ENCODE assay signal across 22 mouse cellular contexts in genomic region chr11:57621876-57622275, GRCm38 (mm10). TPM values are rescaled to one million over a fixed set of nuclear protein-coding genes. Genes with fewer than 3 reads are reported as not detected.
A peak's percentile ranks its signal among the peaks of the same experiment; 100 is the strongest.
DNase-seq lines count a peak whose midpoint lies in the region.
"Had no signal": no experiment of that assay in that cellular context is flagged by ENCODE, and none has a peak within 500 bp of the region (broad histone marks: within the 10 kb centered on the region; RNA-seq: fewer than 3 reads in every experiment).

No protein-coding gene starts in this region.

- H3K27me3 ChIP-seq in heart, embryonic 10.5 days (ENCODE audit: insufficient read depth, poor library complexity, severe bottlenecking): 0 out of 2 replicates have a peak, but pooled peaks cover 8% of the 10 kb centered on the region
- H3K27me3 ChIP-seq: embryonic facial prominence, embryonic 12.5 days; limb, embryonic 12.5 days; stomach, embryonic 15.5 days had no signal

- peak; percentile 90 for DNase-seq in heart, adult 11 months
- DNase-seq in heart, embryonic 10.5 days (ENCODE audit: low spot score): no peak
- peak; percentile 49 for DNase-seq in left cerebral cortex, postnatal 4 days
- no peak for DNase-seq in left cerebral cortex, postnatal 36 days (ENCODE audit: low spot score in 2 of 2)
- peak; percentile 50 for DNase-seq in NIH3T3 (ENCODE audit: low read depth)
- DNase-seq in adrenal gland, postnatal 10 days: peak; percentile 58
- no peak for DNase-seq in left cerebral cortex, postnatal 25 days (ENCODE audit: low spot score in 2 of 2)
- DNase-seq: cerebellum, adult 2 months; gastrocnemius, postnatal 25 days; heart, postnatal 14 days; kidney, adult 11 months; kidney, postnatal 14 days; liver, embryonic 13.5 days; lung, embryonic 14.5 days; right cerebral cortex, postnatal 25 days; thymus, adult 18-20 months; thymus, postnatal 4 days had no signal

- no peaks in the 10 kb centered on the region for H3K9me3 ChIP-seq in heart, embryonic 10.5 days
- H3K9me3 ChIP-seq: embryonic facial prominence, embryonic 12.5 days; hindbrain, embryonic 15.5 days; limb, embryonic 12.5 days; liver, embryonic 13.5 days; midbrain, embryonic 10.5 days; stomach, embryonic 15.5 days had no signal

- peaks cover 11% of the 10 kb centered on the region for H3K4me1 ChIP-seq in heart, embryonic 10.5 days
- H3K4me1 ChIP-seq: stomach, embryonic 15.5 days had no signal

- no peak overlapping the region for H3K27ac ChIP-seq in heart, embryonic 10.5 days
- H3K27ac ChIP-seq: embryonic facial prominence, embryonic 12.5 days; hindbrain, embryonic 15.5 days; limb, embryonic 12.5 days; liver, embryonic 13.5 days; midbrain, embryonic 10.5 days; stomach, embryonic 15.5 days had no signal

- intact Hi-C loops in left cerebral cortex, postnatal 4 days (cut with DNase I): no loop called here
- intact Hi-C loops in left cerebral cortex, postnatal 36 days (cut with DNase I): no loop called here
- intact Hi-C loops in left cerebral cortex, postnatal 25 days (cut with DNase I): no loop called here

- H3K4me3 ChIP-seq in heart, embryonic 10.5 days: no peak overlapping the region
- H3K4me3 ChIP-seq: embryonic facial prominence, embryonic 12.5 days; hindbrain, embryonic 15.5 days; limb, embryonic 12.5 days; liver, embryonic 13.5 days; midbrain, embryonic 10.5 days; stomach, embryonic 15.5 days had no signal

- H3K36me3 ChIP-seq in heart, embryonic 10.5 days: no peaks in the 10 kb centered on the region
- H3K36me3 ChIP-seq: embryonic facial prominence, embryonic 12.5 days; hindbrain, embryonic 15.5 days; limb, embryonic 12.5 days; liver, embryonic 13.5 days; midbrain, embryonic 10.5 days; stomach, embryonic 15.5 days had no signal

RNA-seq across cellular contexts. Expression of gene Galnt10, which starts 23.4 kb away (rescaled TPM):
- polyA plus RNA-seq in heart, embryonic 10.5 days (2016; fragmentation: Nextera tagmentation; extraction: Ambion mirVana): 16.6 and 20.7 TPM in 2 replicates
- total RNA-seq in left cerebral cortex, postnatal 4 days (2021): 10 to 100 TPM; 11.7 to 12.4 TPM
- 1 to 10 TPM; 6.3 to 8.1 TPM for total RNA-seq in left cerebral cortex, postnatal 36 days (2021)
- total RNA-seq in adrenal gland, postnatal 10 days (2021): 10 to 100 TPM; 31.7 to 33.5 TPM
- total RNA-seq in left cerebral cortex, postnatal 25 days (2021): 1 to 10 TPM; 6.8 to 7.1 TPM

Comparison
In these comparisons a context has a peak if more than half of its experiments do, and no peak if none do; other contexts are left out.
1. DNase-seq: peak in heart, adult 11 months (single experiment), left cerebral cortex, postnatal 4 days (single experiment), NIH3T3 (single experiment) and adrenal gland, postnatal 10 days (single experiment); none in heart, embryonic 10.5 days (single experiment), left cerebral cortex, postnatal 36 days (0 of 2) and left cerebral cortex, postnatal 25 days (0 of 2).